ENCODE assay signal across 7 mouse cellular contexts in genomic region chr9:35045756-35046155, GRCm38 (mm10).
DNase-seq lines count a peak whose midpoint lies in the region; ATAC-seq lines count a peak whose summit lies in the region.

No protein-coding gene starts in this region.

- H3K4me1 ChIP-seq in heart, embryonic 11.5 days (ENCODE audit: control insufficient read depth, insufficient read depth, low read length): peaks cover 26% of the 10 kb centered on the region

- no peaks in the 10 kb centered on the region for H3K27me3 ChIP-seq in heart, embryonic 11.5 days (ENCODE audit: control insufficient read depth, insufficient read depth, low read length)

- H3K4me3 ChIP-seq in heart, embryonic 11.5 days (ENCODE audit: low read depth, low read length): no peak overlapping the region

- 63% methylated on average over 2 of the region's 2 CpGs for WGBS in heart, embryonic 11.5 days (ENCODE audit: insufficient replicate concordance)

- ATAC-seq in heart, embryonic 11.5 days (replicated peaks; ENCODE audit: insufficient number of reproducible peaks, low FRiP score, low TSS enrichment): no peak

- peak overlapping the region; percentile 31; the same call in 1 of the 2 replicates for H3K27ac ChIP-seq in heart, embryonic 11.5 days (ENCODE audit: low read depth, low read length)

- H3K4me2 ChIP-seq in heart, embryonic 11.5 days: no peak overlapping the region; the same call in 1 of the 2 replicates

- peak; percentile 93 for DNase-seq in NIH3T3 (ENCODE audit: low read depth)
- peak; percentile 22 to 55 for DNase-seq in adrenal gland, postnatal 36 days
- DNase-seq in kidney, postnatal 25 days: peak; percentile 32 to 59
- peak; percentile 78 for DNase-seq in ovary, adult 18-20 months (ENCODE audit: low spot score)
- DNase-seq in thymus, postnatal 36 days: no peak
- DNase-seq in thymus, postnatal 25 days: no peak

- H3K9ac ChIP-seq in heart, embryonic 11.5 days (ENCODE audit: low read depth, low read length): no peak overlapping the region

- 0 out of 2 replicates have a peak, but pooled peaks cover 5% of the 10 kb centered on the region for H3K36me3 ChIP-seq in heart, embryonic 11.5 days (ENCODE audit: control insufficient read depth, insufficient read depth, low read length)

- no peaks in the 10 kb centered on the region for H3K9me3 ChIP-seq in heart, embryonic 11.5 days (replicated peaks; ENCODE audit: control insufficient read depth, low read length)

Comparison
In these comparisons a context has a peak if more than half of its experiments do, and no peak if none do; other contexts are left out.
1. DNase-seq: peak in NIH3T3 (single experiment), adrenal gland, postnatal 36 days (2 of 2), kidney, postnatal 25 days (2 of 2) and ovary, adult 18-20 months (single experiment); none in thymus, postnatal 36 days (0 of 2) and thymus, postnatal 25 days (single experiment).